Mouse (Mus musculus) hindbrain, embryonic 11.5 days (tissue): ENCODE data around the gene Sele. TPM values are rescaled to one million over a fixed set of nuclear protein-coding genes. Genes with fewer than 3 reads are reported as not detected.

Source experiments
- ATAC-seq: fragments of 200-750 bp; cut with Nextera tagmentation; 2 replicates; pipeline ENCODE4 v1.8.0; 2017; ENCODE audit warnings: mild to moderate bottlenecking, moderate TSS enrichment, moderate library complexity; ENCODE audit not compliant: low FRiP score
- DNase-seq: peaks from one replicate; pipeline ENCODE4 v3.0.0-alpha.2; 2015; ENCODE audit warnings: low spot score
- H3K27ac ChIP-seq: fragments of 300-500 bp; sonication (generic); 2 replicates; pipeline ENCODE4 v1.5.1; 2014; ENCODE audit warnings: mild to moderate bottlenecking, low read depth, low read length
- H3K27me3 ChIP-seq: fragments of 300-500 bp; sonication (generic); 2 replicates; pipeline ENCODE4 v1.6.1; 2014; ENCODE audit warnings: mild to moderate bottlenecking, low read length, moderate library complexity, mixed read lengths; ENCODE audit not compliant: control insufficient read depth, insufficient read depth
- H3K36me3 ChIP-seq: fragments of 300-500 bp; sonication (generic); 2 replicates; pipeline ENCODE4 v1.6.1; 2014; ENCODE audit warnings: mild to moderate bottlenecking, low read length, moderate library complexity, mixed read lengths; ENCODE audit not compliant: control insufficient read depth, insufficient read depth
- H3K4me1 ChIP-seq: fragments of 300-500 bp; sonication (generic); replicated peaks from 2 replicates; pipeline ENCODE4 v1.6.1; 2014; ENCODE audit warnings: low read length, mixed read lengths; ENCODE audit not compliant: control insufficient read depth, insufficient read depth
- H3K4me2 ChIP-seq: fragments of 300-500 bp; sonication (generic); replicated peaks from 2 replicates; pipeline ENCODE4 v1.6.1; 2014; ENCODE audit warnings: mild to moderate bottlenecking, low read depth, low read length
- H3K4me3 ChIP-seq: fragments of 300-500 bp; sonication (generic); 2 replicates; pipeline ENCODE4 v1.5.1; 2014; ENCODE audit warnings: low read depth, low read length
- H3K9ac ChIP-seq: fragments of 300-500 bp; sonication (generic); 2 replicates; pipeline ENCODE4 v1.6.1; 2014; ENCODE audit warnings: low read depth, low read length
- H3K9me3 ChIP-seq: fragments of 300-500 bp; sonication (generic); 2 replicates; pipeline ENCODE4 v1.6.1; 2016; ENCODE audit warnings: low read length; ENCODE audit not compliant: control insufficient read depth
- WGBS: fragments of 180-500 bp; shearing (Covaris S2); extraction: QIAGEN DNeasy Blood & Tissue Kit; methylation state at CpG from one replicate; pipeline ENCODE4 v1.1.7; 2014; 5-methylcytosine and 5-hydroxymethylcytosine counted together
- polyA plus RNA-seq: library from polyadenylated mRNA; unstranded; fragments of >200 nt; fragmentation: Nextera tagmentation; extraction: Ambion mirVana; gene quantifications from 2 replicates; pipeline ENCODE4 v1.2.1, GENCODE M21; 2014

Gene Sele
- polyA plus RNA-seq, 1 experiment from 2014 or later: not detected

DNA sequence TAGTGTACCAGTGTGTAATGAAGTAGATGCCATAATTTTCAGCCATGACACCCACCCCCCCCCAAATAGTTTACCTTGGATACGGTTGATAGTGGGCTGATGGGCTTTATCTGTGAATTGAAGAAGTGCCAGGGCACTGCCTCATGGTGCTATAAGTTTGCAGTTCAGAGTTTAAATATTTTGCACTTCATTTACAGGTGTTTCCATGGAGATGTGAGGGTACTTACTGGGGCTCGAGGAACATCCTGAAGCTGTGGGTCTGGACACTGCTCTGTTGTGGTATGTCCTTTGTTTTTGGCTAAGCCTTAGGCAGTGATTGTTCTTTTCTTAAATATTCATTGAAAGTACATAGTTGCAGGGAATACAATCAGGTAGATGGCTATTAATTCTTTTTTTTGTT is 14.8 kb downstream of the Sele start:
- H3K27me3 ChIP-seq: no peaks in the 10 kb centered on the region
- no peaks in the 10 kb centered on the region for H3K9me3 ChIP-seq
- H3K27ac ChIP-seq: no peak overlapping the region
- H3K36me3 ChIP-seq: no peaks in the 10 kb centered on the region
- DNase-seq (no peak), ATAC-seq (no peak)
- no peaks in the 10 kb centered on the region for H3K4me1 ChIP-seq
- H3K9ac ChIP-seq: no peak overlapping the region
- 64% methylated on average over 2 of the region's 2 CpGs for WGBS
- H3K4me3 ChIP-seq: no peak overlapping the region
- H3K4me2 ChIP-seq: no peak overlapping the region

DNA sequence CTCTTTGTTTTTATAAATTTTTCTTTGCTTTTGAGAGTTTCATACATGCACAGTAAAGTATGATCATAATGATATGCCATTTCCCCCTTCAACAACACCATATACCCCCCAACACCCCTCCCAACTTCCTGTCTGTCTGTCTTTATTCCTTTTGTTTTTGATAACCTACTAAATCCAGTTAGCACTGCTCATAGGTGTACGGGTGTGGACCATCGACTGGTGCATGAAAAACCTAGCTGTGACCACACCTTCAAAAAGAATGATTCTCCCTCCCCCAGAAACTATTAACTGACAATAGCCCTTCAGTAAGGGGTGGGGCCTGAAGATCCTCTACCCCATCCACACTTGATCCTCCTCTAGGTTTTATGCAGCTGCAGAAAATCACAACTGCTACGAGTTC is 15.7 kb downstream of the Sele start:
- Histone ChIP-seq H3K36me3 (no peaks in the 10 kb centered on the region), H3K4me1 (no peaks in the 10 kb centered on the region), H3K9ac (no peak overlapping the region), H3K27me3 (no peaks in the 10 kb centered on the region), H3K27ac (no peak overlapping the region), H3K4me3 (no peak overlapping the region), H3K9me3 (no peaks in the 10 kb centered on the region), H3K4me2 (no peak overlapping the region)
- no peak for ATAC-seq
- WGBS: 67% methylated on average over 3 of the region's 3 CpGs
- no peak for DNase-seq

- Histone ChIP-seq H3K27me3 (no peaks in the 10 kb centered on the region), H3K4me2 (no peak overlapping the region), H3K27ac (no peak overlapping the region), H3K4me1 (no peaks in the 10 kb centered on the region), H3K4me3 (no peak overlapping the region), H3K36me3 (no peaks in the 10 kb centered on the region), H3K9me3 (no peaks in the 10 kb centered on the region), H3K9ac (no peak overlapping the region)
- DNase-seq: no peak
- ATAC-seq: no peak
Observed at GRCm38 (mm10) chr1:164069261-164069660, 21.2 kb downstream of the Sele start.

DNA sequence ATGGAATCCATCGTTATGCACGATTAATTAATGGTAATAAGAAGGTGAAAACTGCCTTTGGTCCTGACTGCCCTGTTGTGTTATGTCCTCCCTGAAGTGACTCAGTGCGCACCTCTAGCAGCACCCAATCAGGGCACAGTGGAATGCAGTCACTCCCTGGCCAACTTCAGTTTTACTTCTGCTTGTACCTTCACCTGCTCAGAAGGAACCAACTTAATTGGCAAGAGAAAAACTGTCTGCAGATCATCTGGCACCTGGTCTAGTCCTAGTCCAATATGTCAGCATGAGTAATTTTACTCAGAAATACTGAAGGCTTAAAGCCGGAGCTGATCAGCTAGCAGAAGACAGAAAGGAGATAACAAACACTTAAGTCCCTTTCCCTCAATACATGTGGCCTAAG is 22.4 kb downstream of the Sele start:
- ATAC-seq: no peak
- H3K27ac ChIP-seq: no peak overlapping the region
- H3K4me3 ChIP-seq: no peak overlapping the region
- no peaks in the 10 kb centered on the region for H3K4me1 ChIP-seq
- WGBS: 88% methylated on average over 4 of the region's 4 CpGs
- no peaks in the 10 kb centered on the region for H3K27me3 ChIP-seq
- H3K4me2 ChIP-seq: no peak overlapping the region
- H3K9ac ChIP-seq: no peak overlapping the region
- no peaks in the 10 kb centered on the region for H3K9me3 ChIP-seq
- no peaks in the 10 kb centered on the region for H3K36me3 ChIP-seq
- DNase-seq: no peak

DNA sequence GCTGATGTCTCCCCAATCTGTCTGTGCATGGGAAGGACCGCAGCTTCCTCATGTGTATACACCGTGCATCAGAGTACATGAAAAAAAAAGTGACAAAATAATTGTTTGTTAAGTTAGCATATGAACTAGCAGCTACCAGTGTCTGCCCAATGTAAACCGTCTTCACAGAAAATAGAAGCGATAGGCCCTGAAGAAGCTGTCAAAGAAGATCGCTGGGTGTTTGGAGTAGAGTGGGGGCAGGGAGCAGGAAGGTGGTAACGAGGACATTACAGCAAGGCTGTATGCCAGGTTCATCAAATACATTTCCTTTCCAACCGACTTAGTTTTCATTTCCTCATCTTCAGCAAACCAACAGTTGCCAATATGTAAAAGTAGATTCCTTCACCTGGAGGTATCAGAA is 23.1 kb downstream of the Sele start:
- Histone ChIP-seq H3K4me1 (no peaks in the 10 kb centered on the region), H3K4me3 (no peak overlapping the region), H3K4me2 (no peak overlapping the region), H3K27me3 (no peaks in the 10 kb centered on the region), H3K9ac (no peak overlapping the region), H3K27ac (no peak overlapping the region), H3K36me3 (no peaks in the 10 kb centered on the region), H3K9me3 (no peaks in the 10 kb centered on the region)
- DNase-seq (no peak), ATAC-seq (no peak)
- 89% methylated on average over 7 of the region's 7 CpGs for WGBS

DNA sequence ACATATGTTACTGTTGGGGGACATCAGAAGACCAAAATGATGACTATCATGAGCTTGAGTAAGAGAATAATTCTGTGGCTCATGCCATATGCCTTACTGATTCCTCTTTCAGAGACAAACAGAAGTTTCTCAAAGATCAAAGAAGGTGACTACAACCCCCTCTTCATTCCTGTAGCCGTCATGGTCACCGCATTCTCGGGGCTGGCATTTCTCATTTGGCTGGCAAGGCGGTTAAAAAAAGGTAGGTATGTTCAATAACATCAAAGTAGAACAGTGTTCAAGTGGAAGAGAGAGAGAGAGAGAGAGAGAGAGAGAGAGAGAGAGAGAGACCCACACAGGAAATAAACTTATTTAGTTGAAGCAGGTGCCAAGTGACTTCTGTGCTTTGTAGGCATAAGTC is 24.0 kb downstream of the Sele start:
- WGBS: 91% methylated on average over 4 of the region's 4 CpGs
- Histone ChIP-seq H3K27me3 (no peaks in the 10 kb centered on the region), H3K4me1 (no peaks in the 10 kb centered on the region), H3K9me3 (no peaks in the 10 kb centered on the region), H3K36me3 (no peaks in the 10 kb centered on the region), H3K4me2 (no peak overlapping the region), H3K4me3 (no peak overlapping the region), H3K9ac (no peak overlapping the region), H3K27ac (no peak overlapping the region)
- DNase-seq (no peak), ATAC-seq (no peak)

DNA sequence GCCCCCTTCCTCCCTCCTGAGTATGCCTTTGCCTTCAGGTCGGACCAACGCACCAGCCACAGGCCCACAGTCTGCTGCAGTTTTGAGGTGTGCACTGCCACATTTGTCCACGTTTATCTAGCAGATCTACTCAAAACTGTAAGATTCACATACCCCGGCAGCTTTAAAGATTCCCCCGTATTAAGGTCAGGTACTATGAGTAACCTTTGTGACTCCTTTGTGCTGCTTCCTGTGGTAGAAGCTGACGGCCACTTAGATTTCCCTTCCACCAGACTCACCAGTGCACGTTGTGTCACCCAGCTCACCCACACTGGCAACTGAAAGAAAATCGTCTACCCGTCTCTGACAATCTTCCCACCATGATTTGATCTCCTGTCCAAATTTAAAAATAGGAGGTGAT is 25.1 kb downstream of the Sele start:
- Histone ChIP-seq H3K36me3 (no peaks in the 10 kb centered on the region), H3K9me3 (no peaks in the 10 kb centered on the region), H3K27ac (no peak overlapping the region), H3K9ac (no peak overlapping the region), H3K4me3 (no peak overlapping the region), H3K4me2 (no peak overlapping the region), H3K27me3 (no peaks in the 10 kb centered on the region), H3K4me1 (no peaks in the 10 kb centered on the region)
- ATAC-seq (no peak), DNase-seq (no peak)
- WGBS: 86% methylated on average over 9 of the region's 9 CpGs

- H3K4me2 ChIP-seq: no peak overlapping the region
- H3K27me3 ChIP-seq: no peaks in the 10 kb centered on the region
- no peaks in the 10 kb centered on the region for H3K4me1 ChIP-seq
- no peak overlapping the region for H3K27ac ChIP-seq
- DNase-seq: no peak
- H3K9ac ChIP-seq: no peak overlapping the region
- no peak for ATAC-seq
- H3K4me3 ChIP-seq: no peak overlapping the region
- H3K9me3 ChIP-seq: no peaks in the 10 kb centered on the region
- H3K36me3 ChIP-seq: no peaks in the 10 kb centered on the region
- 89% methylated on average over 7 of the region's 7 CpGs for WGBS
Observed at GRCm38 (mm10) chr1:164073803-164074202, 25.8 kb downstream of the Sele start.

- H3K4me3 ChIP-seq: no peak overlapping the region
- 90% methylated on average over 2 of the region's 2 CpGs for WGBS
- H3K27ac ChIP-seq: no peak overlapping the region
- DNase-seq (no peak), ATAC-seq (no peak)
- H3K9me3 ChIP-seq: no peaks in the 10 kb centered on the region
- no peak overlapping the region for H3K9ac ChIP-seq
- H3K4me2 ChIP-seq: no peak overlapping the region
- no peaks in the 10 kb centered on the region for H3K36me3 ChIP-seq
- no peaks in the 10 kb centered on the region for H3K27me3 ChIP-seq
- H3K4me1 ChIP-seq: no peaks in the 10 kb centered on the region
Observed at GRCm38 (mm10) chr1:164074606-164075140, 26.6 kb downstream of the Sele start.
